Comparison of ENCODE assay signal across 10 mouse cellular contexts in the genomic region with DNA sequence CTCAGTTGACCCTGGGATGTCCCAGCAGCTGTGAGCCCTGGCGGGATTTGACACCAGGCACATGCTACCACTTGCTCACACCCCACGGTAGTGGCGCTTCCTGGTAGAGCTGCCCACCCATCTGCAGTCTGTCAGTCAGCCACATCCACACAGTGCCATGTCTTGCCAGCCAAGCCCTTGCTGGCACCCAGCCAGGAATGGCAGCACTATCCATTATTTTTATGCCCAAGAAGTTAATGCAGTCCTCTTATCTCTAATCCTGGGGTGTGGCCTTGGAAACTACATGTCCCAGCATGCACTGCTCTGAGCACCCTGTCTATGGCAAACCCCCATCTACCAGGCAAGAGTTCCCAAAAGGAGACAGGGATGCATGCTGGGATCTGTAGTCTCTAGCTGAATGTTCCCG.
DNase-seq lines count a peak whose midpoint lies in the region; ATAC-seq and TF ChIP-seq lines count a peak whose summit lies in the region.
"Had no signal": no experiment of that assay in that cellular context is flagged by ENCODE, and none has a peak within 500 bp of the region (broad histone marks: within the 10 kb centered on the region; RNA-seq: fewer than 3 reads in every experiment).

No protein-coding gene starts in this region.

- DNase-seq in gastrocnemius, adult 18-20 months (ENCODE audit: low spot score) = peak; percentile 39
- DNase-seq in gastrocnemius, postnatal 4 days (ENCODE audit: low spot score in 2 of 2) = no peak
- DNase-seq in urinary bladder, postnatal 14 days (ENCODE audit: low spot score) = peak; percentile 51
- DNase-seq in urinary bladder, postnatal 4 days (ENCODE audit: low spot score in 2 of 2) = no peak
- DNase-seq in heart, postnatal 0 days (ENCODE audit: low spot score) = peak; percentile 44
- peak; percentile 29 for DNase-seq in right cerebral cortex, postnatal 25 days
- DNase-seq in kidney, postnatal 14 days = no peak
- DNase-seq in embryo, embryonic 10 days (ENCODE audit: low spot score) = no peak

- H3K36me3 ChIP-seq in heart, postnatal 0 days (replicated peaks; ENCODE audit: control insufficient read depth, insufficient read depth, low read length) = peaks cover 62% of the 10 kb centered on the region

- 0 out of 2 replicates have a peak, but pooled peaks cover 10% of the 10 kb centered on the region for H3K4me1 ChIP-seq in heart, postnatal 0 days (ENCODE audit: control insufficient read depth, insufficient read depth)

- TF ChIP-seq CTCF in heart, postnatal 0 days (IDR thresholded peaks at IDR 0.05; ENCODE audit: low read depth) = no peak

- H3K4me2 ChIP-seq in heart, postnatal 0 days (ENCODE audit: low read depth, low read length) = no peak overlapping the region

- H3K27me3 ChIP-seq in heart, postnatal 0 days (ENCODE audit: control insufficient read depth, insufficient read depth, low read length) = no peaks in the 10 kb centered on the region
- H3K27me3 ChIP-seq: Patski had no signal

- no peak for TF ChIP-seq EP300 in heart, postnatal 0 days (IDR thresholded peaks at IDR 0.05; ENCODE audit: low read depth)

- no peaks in the 10 kb centered on the region for H3K9me3 ChIP-seq in heart, postnatal 0 days (replicated peaks; ENCODE audit: control insufficient read depth, low read length)

- 43% methylated on average over 4 of the region's 4 CpGs for WGBS in heart, postnatal 0 days

- no peak overlapping the region for H3K4me3 ChIP-seq in heart, postnatal 0 days (ENCODE audit: low read depth, low read length)

- H3K27ac ChIP-seq in heart, postnatal 0 days (ENCODE audit: low read depth) = 0 out of 2 replicates have a peak overlapping the region, but pooled peaks have one; percentile 32
- H3K27ac ChIP-seq: liver, embryonic 14.5 days had no signal

- peak; percentile 53 for ATAC-seq in heart, postnatal 0 days (ENCODE audit: insufficient read depth, low read depth)
- ATAC-seq: Patski had no signal

- no peak overlapping the region for H3K9ac ChIP-seq in heart, postnatal 0 days (replicated peaks; ENCODE audit: low read depth, low read length)
- H3K9ac ChIP-seq: liver, embryonic 14.5 days had no signal

Comparison
In these comparisons a context has a peak if more than half of its experiments do, and no peak if none do; other contexts are left out.
1. DNase-seq: peak in gastrocnemius, adult 18-20 months (single experiment), urinary bladder, postnatal 14 days (single experiment), heart, postnatal 0 days (single experiment) and right cerebral cortex, postnatal 25 days (single experiment); none in gastrocnemius, postnatal 4 days (0 of 2), urinary bladder, postnatal 4 days (0 of 2), kidney, postnatal 14 days (single experiment) and embryo, embryonic 10 days (single experiment).